Mouse (Mus musculus): ENCODE measurements at regions not wholly inside any gene's neighbourhood (a gene's known extent, or its start where the extent isn't known, plus 50 kb on each side); places are given as distances from the start of the nearest gene placed in this dataset.
A peak's percentile ranks its signal among the peaks of the same experiment; 100 is the strongest.
"Not testable (repeated sequence)": the region's sequence is repeated elsewhere in the genome, so short reads cannot be mapped to it uniquely, and the experiment has no call there.

DNA sequence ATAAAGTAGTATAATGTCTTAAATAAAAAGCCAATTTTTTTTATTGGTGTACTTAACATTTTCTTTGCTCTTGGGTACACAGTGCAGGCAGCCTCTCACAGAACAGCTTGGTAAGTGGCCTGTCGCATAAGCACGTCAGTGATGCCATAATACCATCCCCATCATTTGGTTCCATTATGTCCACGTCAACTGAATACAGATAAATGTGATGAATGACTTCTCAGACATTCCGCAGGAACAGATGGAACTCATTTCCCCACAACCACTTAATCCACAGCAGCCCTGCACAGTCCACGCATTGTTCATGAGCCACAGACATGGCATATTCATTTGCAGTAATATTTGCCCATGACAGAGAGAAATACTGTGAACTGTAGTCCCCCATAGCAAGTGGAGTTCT, 127.6 kb upstream of the Dlgap1 start:
- TF ChIP-seq CTCF (conservative IDR thresholded peaks at IDR 0.05; ENCODE audit: low read length) (no peak), NANOG (IDR thresholded peaks at IDR 0.05; ENCODE audit: borderline replicate concordance, low read length) (no peak), POU5F1 (IDR thresholded peaks at IDR 0.05; ENCODE audit: borderline replicate concordance, low read length) (no peak)
- Histone ChIP-seq H3K4me1 (replicated peaks; ENCODE audit: low read depth, low read length) (no peaks in the 10 kb centered on the region), H3K27me3 (ENCODE audit: insufficient read depth, low read length) (no peaks in the 10 kb centered on the region), H3K4me3 (replicated peaks; ENCODE audit: low read length) (no peak overlapping the region), H3K36me3 (ENCODE audit: insufficient read depth, low read length) (no peaks in the 10 kb centered on the region), H3K9me3 (ENCODE audit: low read length) (no peaks in the 10 kb centered on the region)

DNA sequence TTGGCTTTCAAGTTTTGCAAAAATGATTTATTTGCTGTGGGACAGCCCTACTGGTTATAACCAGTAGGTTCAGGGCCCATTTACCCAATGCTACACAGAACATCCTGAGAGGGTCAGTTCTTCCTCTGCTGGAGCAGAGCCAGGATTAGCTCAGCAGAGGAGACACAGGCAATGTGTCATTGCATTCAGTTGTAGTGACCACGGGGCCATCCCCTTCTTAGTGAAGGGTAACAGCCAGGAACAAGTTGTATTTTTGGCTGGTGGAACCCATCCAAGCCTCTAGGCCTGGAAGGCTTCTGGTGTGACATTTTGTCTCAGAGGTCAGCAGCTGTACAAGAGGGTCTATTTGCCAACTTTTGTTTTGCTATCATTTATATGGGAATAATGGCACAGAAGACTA, 120.6 kb upstream of the Dlgap1 start:
- H3K4me3 ChIP-seq (replicated peaks; ENCODE audit: low read length) = no peak overlapping the region
- H3K27me3 ChIP-seq (ENCODE audit: insufficient read depth, low read length) = no peaks in the 10 kb centered on the region
- H3K4me1 ChIP-seq (replicated peaks; ENCODE audit: low read depth, low read length) = no peaks in the 10 kb centered on the region
- TF ChIP-seq NANOG (IDR thresholded peaks at IDR 0.05; ENCODE audit: borderline replicate concordance, low read length) (no peak), POU5F1 (IDR thresholded peaks at IDR 0.05; ENCODE audit: borderline replicate concordance, low read length) (no peak), CTCF (conservative IDR thresholded peaks at IDR 0.05; ENCODE audit: low read length) (no peak)
- no peaks in the 10 kb centered on the region for H3K9me3 ChIP-seq (ENCODE audit: low read length)
- H3K36me3 ChIP-seq (ENCODE audit: insufficient read depth, low read length) = no peaks in the 10 kb centered on the region

DNA sequence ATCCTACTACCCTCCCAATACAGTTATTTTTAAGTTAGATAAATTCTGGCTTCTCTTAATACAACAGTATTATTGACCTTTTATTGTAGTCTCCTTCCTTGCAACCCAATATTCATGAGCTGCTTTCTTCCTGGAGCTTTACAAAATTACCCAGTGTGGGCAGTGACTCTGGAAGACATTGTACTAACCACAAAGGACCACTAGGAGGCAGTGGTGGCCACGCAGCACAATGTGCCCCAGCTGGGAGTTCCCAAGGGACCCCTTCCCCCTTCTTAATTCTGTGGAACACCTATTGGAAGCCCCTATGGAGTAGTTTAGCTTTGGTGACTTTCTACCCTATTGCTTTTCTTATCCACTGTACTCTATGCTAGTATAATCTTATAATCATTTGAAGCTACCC, 118.8 kb upstream of the Dlgap1 start:
- Histone ChIP-seq H3K27me3 (ENCODE audit: insufficient read depth, low read length) (no peaks in the 10 kb centered on the region), H3K4me1 (replicated peaks; ENCODE audit: low read depth, low read length) (no peaks in the 10 kb centered on the region), H3K9me3 (ENCODE audit: low read length) (no peaks in the 10 kb centered on the region), H3K4me3 (replicated peaks; ENCODE audit: low read length) (no peak overlapping the region), H3K36me3 (ENCODE audit: insufficient read depth, low read length) (no peaks in the 10 kb centered on the region)
- TF ChIP-seq CTCF (conservative IDR thresholded peaks at IDR 0.05; ENCODE audit: low read length) (peak; percentile 77), NANOG (IDR thresholded peaks at IDR 0.05; ENCODE audit: borderline replicate concordance, low read length) (no peak)

DNA sequence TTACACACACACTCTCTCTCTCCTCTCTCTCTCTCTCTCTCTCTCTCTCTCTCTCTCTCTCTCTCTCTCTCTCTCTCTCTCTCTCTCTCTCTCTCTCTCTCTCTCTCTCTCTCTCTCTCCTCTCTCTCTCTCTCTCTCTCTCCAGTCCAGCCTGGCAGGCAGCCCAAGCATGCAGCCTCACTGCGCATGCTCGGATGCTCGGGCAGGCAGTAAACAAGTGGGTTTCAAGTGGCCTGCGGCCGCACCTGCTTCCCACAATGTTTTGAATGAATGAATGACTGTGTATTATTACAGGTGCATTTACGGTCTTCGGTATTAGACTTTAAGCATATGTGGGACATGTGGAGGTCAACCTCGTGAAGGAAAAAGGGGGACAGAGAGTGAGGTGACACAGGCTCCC, 88.9 kb upstream of the Dlgap1 start:
- H3K27me3 ChIP-seq (ENCODE audit: insufficient read depth, low read length); H3K4me1 ChIP-seq (replicated peaks; ENCODE audit: low read depth, low read length); H3K36me3 ChIP-seq (ENCODE audit: insufficient read depth, low read length); H3K9me3 ChIP-seq (ENCODE audit: low read length); H3K4me3 ChIP-seq (replicated peaks; ENCODE audit: low read length): not testable (repeated sequence)

DNA sequence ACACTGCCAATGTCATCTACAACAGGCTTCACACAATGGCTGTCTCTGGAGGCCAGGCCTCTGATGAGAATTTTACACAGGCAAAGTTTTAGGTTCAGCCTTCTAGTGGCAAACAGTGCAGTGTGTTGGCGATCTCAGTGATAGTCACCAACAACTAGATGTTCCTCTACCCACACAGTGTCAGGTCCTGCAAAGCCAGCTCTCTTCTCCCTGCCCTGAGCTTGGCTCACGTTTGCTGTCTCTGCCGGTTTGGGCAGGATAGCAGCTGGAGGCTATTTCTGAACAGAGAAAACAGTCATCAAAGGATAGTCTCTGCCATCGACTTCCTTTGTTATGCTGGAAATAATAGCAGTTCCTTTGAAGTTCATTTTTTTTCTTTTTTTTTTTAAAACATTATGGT, 74.9 kb upstream of the Dlgap1 start:
- no peaks in the 10 kb centered on the region for H3K36me3 ChIP-seq (ENCODE audit: insufficient read depth, low read length)
- H3K27me3 ChIP-seq (ENCODE audit: insufficient read depth, low read length) = no peaks in the 10 kb centered on the region
- H3K4me1 ChIP-seq (replicated peaks; ENCODE audit: low read depth, low read length) = no peaks in the 10 kb centered on the region
- no peaks in the 10 kb centered on the region for H3K9me3 ChIP-seq (ENCODE audit: low read length)
- TF ChIP-seq NANOG (IDR thresholded peaks at IDR 0.05; ENCODE audit: borderline replicate concordance, low read length) = no peak
- TF ChIP-seq CTCF (conservative IDR thresholded peaks at IDR 0.05; ENCODE audit: low read length) = no peak
- no peak for TF ChIP-seq POU5F1 (IDR thresholded peaks at IDR 0.05; ENCODE audit: borderline replicate concordance, low read length)
- H3K4me3 ChIP-seq (replicated peaks; ENCODE audit: low read length) = no peak overlapping the region
